Mouse (Mus musculus): ENCODE measurements around the gene Pfdn4. TPM values are rescaled to one million over a fixed set of nuclear protein-coding genes. Genes with fewer than 3 reads are reported as not detected.
A peak's percentile ranks its signal among the peaks of the same experiment; 100 is the strongest.
"Not testable (repeated sequence)": the region's sequence is repeated elsewhere in the genome, so short reads cannot be mapped to it uniquely, and the experiment has no call there.

Gene Pfdn4
- 31.3 and 43.5 TPM in 2 replicates for polyA plus RNA-seq (2015; fragmentation: Nextera tagmentation; extraction: Ambion mirVana)

- Histone ChIP-seq H3K27me3 (ENCODE audit: control insufficient read depth, insufficient read depth, low read length) (peaks cover 86% of the 10 kb centered on the region), H3K4me3 (ENCODE audit: low read length) (peak within 1 kb of the TSS; percentile 8), H3K9ac (ENCODE audit: low read length) (no peak within 1 kb of the TSS), H3K4me1 (ENCODE audit: control insufficient read depth, insufficient read depth, low read length) (0 out of 2 replicates have a peak, but pooled peaks cover 5% of the 10 kb centered on the region), H3K36me3 (ENCODE audit: control insufficient read depth, insufficient read depth) (no peaks in the 10 kb centered on the region), H3K27ac (ENCODE audit: low read length) (no peak within 1 kb of the TSS), H3K9me3 (replicated peaks; ENCODE audit: control insufficient read depth, low read length) (no peaks in the 10 kb centered on the region), H3K4me2 (ENCODE audit: low read depth, low read length) (0 out of 2 replicates have a peak within 1 kb of the TSS, but pooled peaks have one; percentile 14)
- 1% methylated on average over 46 of the region's 46 CpGs for WGBS
- no peak for ATAC-seq (replicated peaks; ENCODE audit: extremely low read depth, insufficient read depth, low FRiP score)
Observed at GRCm38 (mm10) chr2:170496154-170496930, at the start of gene Pfdn4. Pfdn4 (plus strand) TSS chr2:170496428.

GRCm38 (mm10) chr2:170446843-170447383 is 49.3 kb upstream of the Pfdn4 start:
- ATAC-seq (replicated peaks; ENCODE audit: extremely low read depth, insufficient read depth, low FRiP score) = no peak
- Histone ChIP-seq H3K36me3 (ENCODE audit: control insufficient read depth, insufficient read depth) (no peaks in the 10 kb centered on the region), H3K4me1 (ENCODE audit: control insufficient read depth, insufficient read depth, low read length) (0 out of 2 replicates have a peak, but pooled peaks cover 3% of the 10 kb centered on the region), H3K9me3 (replicated peaks; ENCODE audit: control insufficient read depth, low read length) (no peaks in the 10 kb centered on the region; the same call in 1 of the 2 replicates), H3K27me3 (ENCODE audit: control insufficient read depth, insufficient read depth, low read length) (peaks cover 11% of the 10 kb centered on the region), H3K9ac (ENCODE audit: low read length) (no peak overlapping the region), H3K4me2 (ENCODE audit: low read depth, low read length) (no peak overlapping the region), H3K27ac (ENCODE audit: low read length) (no peak overlapping the region), H3K4me3 (ENCODE audit: low read length) (no peak overlapping the region)
- 65% methylated on average over 5 of the region's 5 CpGs for WGBS

- H3K4me2 ChIP-seq (ENCODE audit: low read depth, low read length) = no peak overlapping the region
- H3K9ac ChIP-seq (ENCODE audit: low read length) = no peak overlapping the region
- H3K4me1 ChIP-seq (ENCODE audit: control insufficient read depth, insufficient read depth, low read length) = 0 out of 2 replicates have a peak, but pooled peaks cover 3% of the 10 kb centered on the region
- peaks cover 17% of the 10 kb centered on the region for H3K27me3 ChIP-seq (ENCODE audit: control insufficient read depth, insufficient read depth, low read length)
- H3K27ac ChIP-seq (ENCODE audit: low read length) = no peak overlapping the region
- WGBS = 62% methylated on average over 10 of the region's 10 CpGs
- no peak overlapping the region for H3K4me3 ChIP-seq (ENCODE audit: low read length)
- no peaks in the 10 kb centered on the region for H3K36me3 ChIP-seq (ENCODE audit: control insufficient read depth, insufficient read depth)
- no peak for ATAC-seq (replicated peaks; ENCODE audit: extremely low read depth, insufficient read depth, low FRiP score)
- no peaks in the 10 kb centered on the region; the same call in 1 of the 2 replicates for H3K9me3 ChIP-seq (replicated peaks; ENCODE audit: control insufficient read depth, low read length)
Observed at GRCm38 (mm10) chr2:170447651-170448050, 48.6 kb upstream of the Pfdn4 start.

GRCm38 (mm10) chr2:170450933-170451332 is 45.3 kb upstream of the Pfdn4 start:
- ATAC-seq (replicated peaks; ENCODE audit: extremely low read depth, insufficient read depth, low FRiP score) = 0 out of 2 replicates have a peak, but pooled peaks have one; percentile 23
- H3K4me1 ChIP-seq (ENCODE audit: control insufficient read depth, insufficient read depth, low read length) = 0 out of 2 replicates have a peak, but pooled peaks cover 3% of the 10 kb centered on the region
- H3K27ac ChIP-seq (ENCODE audit: low read length) = no peak overlapping the region
- H3K9ac ChIP-seq (ENCODE audit: low read length) = no peak overlapping the region; the same call in 1 of the 2 replicates
- peaks cover 27% of the 10 kb centered on the region for H3K27me3 ChIP-seq (ENCODE audit: control insufficient read depth, insufficient read depth, low read length)
- H3K4me2 ChIP-seq (ENCODE audit: low read depth, low read length) = peak overlapping the region; percentile 40
- WGBS = 8% methylated on average over 9 of the region's 9 CpGs
- H3K4me3 ChIP-seq (ENCODE audit: low read length) = no peak overlapping the region
- no peaks in the 10 kb centered on the region for H3K36me3 ChIP-seq (ENCODE audit: control insufficient read depth, insufficient read depth)
- H3K9me3 ChIP-seq (replicated peaks; ENCODE audit: control insufficient read depth, low read length) = no peaks in the 10 kb centered on the region

GRCm38 (mm10) chr2:170453809-170454208 is 42.4 kb upstream of the Pfdn4 start:
- H3K9me3 ChIP-seq (replicated peaks; ENCODE audit: control insufficient read depth, low read length); H3K36me3 ChIP-seq (ENCODE audit: control insufficient read depth, insufficient read depth); H3K4me3 ChIP-seq (ENCODE audit: low read length); H3K4me2 ChIP-seq (ENCODE audit: low read depth, low read length); H3K4me1 ChIP-seq (ENCODE audit: control insufficient read depth, insufficient read depth, low read length); H3K27ac ChIP-seq (ENCODE audit: low read length); ATAC-seq (replicated peaks; ENCODE audit: extremely low read depth, insufficient read depth, low FRiP score); H3K9ac ChIP-seq (ENCODE audit: low read length): not testable (repeated sequence)
- WGBS = 46% methylated on average over 3 of the region's 4 CpGs
- H3K27me3 ChIP-seq (ENCODE audit: control insufficient read depth, insufficient read depth, low read length) = peaks cover 36% of the 10 kb centered on the region

GRCm38 (mm10) chr2:170459183-170459582 is 37.0 kb upstream of the Pfdn4 start:
- WGBS = 71% methylated on average over 10 of the region's 10 CpGs
- peaks cover 48% of the 10 kb centered on the region for H3K27me3 ChIP-seq (ENCODE audit: control insufficient read depth, insufficient read depth, low read length)
- no peak for ATAC-seq (replicated peaks; ENCODE audit: extremely low read depth, insufficient read depth, low FRiP score)
- no peaks in the 10 kb centered on the region for H3K36me3 ChIP-seq (ENCODE audit: control insufficient read depth, insufficient read depth)
- H3K9ac ChIP-seq (ENCODE audit: low read length) = no peak overlapping the region
- no peak overlapping the region for H3K4me3 ChIP-seq (ENCODE audit: low read length)
- H3K27ac ChIP-seq (ENCODE audit: low read length) = no peak overlapping the region
- no peaks in the 10 kb centered on the region for H3K4me1 ChIP-seq (ENCODE audit: control insufficient read depth, insufficient read depth, low read length)
- no peak overlapping the region for H3K4me2 ChIP-seq (ENCODE audit: low read depth, low read length)
- no peaks in the 10 kb centered on the region for H3K9me3 ChIP-seq (replicated peaks; ENCODE audit: control insufficient read depth, low read length)

- Histone ChIP-seq H3K4me3 (ENCODE audit: low read length) (no peak overlapping the region), H3K9ac (ENCODE audit: low read length) (no peak overlapping the region), H3K36me3 (ENCODE audit: control insufficient read depth, insufficient read depth) (no peaks in the 10 kb centered on the region), H3K27me3 (ENCODE audit: control insufficient read depth, insufficient read depth, low read length) (peaks cover 44% of the 10 kb centered on the region), H3K4me1 (ENCODE audit: control insufficient read depth, insufficient read depth, low read length) (no peaks in the 10 kb centered on the region), H3K4me2 (ENCODE audit: low read depth, low read length) (no peak overlapping the region), H3K27ac (ENCODE audit: low read length) (no peak overlapping the region), H3K9me3 (replicated peaks; ENCODE audit: control insufficient read depth, low read length) (no peaks in the 10 kb centered on the region)
- no peak for ATAC-seq (replicated peaks; ENCODE audit: extremely low read depth, insufficient read depth, low FRiP score)
- 46% methylated on average over 9 of the region's 9 CpGs for WGBS
Observed at GRCm38 (mm10) chr2:170459805-170460204, 36.4 kb upstream of the Pfdn4 start.

GRCm38 (mm10) chr2:170461652-170462051 is 34.6 kb upstream of the Pfdn4 start:
- WGBS = 72% methylated on average over 7 of the region's 7 CpGs
- H3K4me1 ChIP-seq (ENCODE audit: control insufficient read depth, insufficient read depth, low read length) = no peaks in the 10 kb centered on the region
- no peak overlapping the region for H3K4me3 ChIP-seq (ENCODE audit: low read length)
- no peak overlapping the region for H3K4me2 ChIP-seq (ENCODE audit: low read depth, low read length)
- no peak for ATAC-seq (replicated peaks; ENCODE audit: extremely low read depth, insufficient read depth, low FRiP score)
- H3K9ac ChIP-seq (ENCODE audit: low read length) = no peak overlapping the region
- no peak overlapping the region for H3K27ac ChIP-seq (ENCODE audit: low read length)
- H3K27me3 ChIP-seq (ENCODE audit: control insufficient read depth, insufficient read depth, low read length) = peaks cover 41% of the 10 kb centered on the region
- H3K9me3 ChIP-seq (replicated peaks; ENCODE audit: control insufficient read depth, low read length) = no peaks in the 10 kb centered on the region
- no peaks in the 10 kb centered on the region for H3K36me3 ChIP-seq (ENCODE audit: control insufficient read depth, insufficient read depth)

GRCm38 (mm10) chr2:170464817-170465216 is 31.4 kb upstream of the Pfdn4 start:
- Histone ChIP-seq H3K4me2 (ENCODE audit: low read depth, low read length) (no peak overlapping the region), H3K4me3 (ENCODE audit: low read length) (no peak overlapping the region), H3K9me3 (replicated peaks; ENCODE audit: control insufficient read depth, low read length) (peaks cover 4% of the 10 kb centered on the region), H3K9ac (ENCODE audit: low read length) (no peak overlapping the region), H3K36me3 (ENCODE audit: control insufficient read depth, insufficient read depth) (no peaks in the 10 kb centered on the region), H3K27me3 (ENCODE audit: control insufficient read depth, insufficient read depth, low read length) (peaks cover 51% of the 10 kb centered on the region), H3K4me1 (ENCODE audit: control insufficient read depth, insufficient read depth, low read length) (0 out of 2 replicates have a peak, but pooled peaks cover 3% of the 10 kb centered on the region), H3K27ac (ENCODE audit: low read length) (no peak overlapping the region)
- 42% methylated on average over 4 of the region's 4 CpGs for WGBS
- no peak for ATAC-seq (replicated peaks; ENCODE audit: extremely low read depth, insufficient read depth, low FRiP score)

Data from heart, embryonic 16.5 days (tissue).